Mouse (Mus musculus): ENCODE data around the gene F3.

F3 gene

GRCm38 (mm10) chr3:121707106-121707505, 16.2 kb upstream of the F3 start:
- DNase-seq (ENCODE audit: low spot score) = no peak

GRCm38 (mm10) chr3:121710894-121711531, 12.3 kb upstream of the F3 start:
- no peak for DNase-seq (ENCODE audit: low spot score)

- DNase-seq (ENCODE audit: low spot score) = no peak
Measured at GRCm38 (mm10) chr3:121712222-121712621, 11.1 kb upstream of the F3 start.

GRCm38 (mm10) chr3:121713151-121713701, 10.1 kb upstream of the F3 start:
- DNase-seq (ENCODE audit: low spot score) = no peak

- DNase-seq (ENCODE audit: low spot score) = no peak
Measured at GRCm38 (mm10) chr3:121713816-121714215, 9.5 kb upstream of the F3 start.

- DNase-seq (ENCODE audit: low spot score) = no peak
Measured at GRCm38 (mm10) chr3:121714461-121714860, 8.9 kb upstream of the F3 start.

- no peak for DNase-seq (ENCODE audit: low spot score)
Measured at GRCm38 (mm10) chr3:121715336-121715735, 8.0 kb upstream of the F3 start.

- DNase-seq (ENCODE audit: low spot score) = no peak
Measured at GRCm38 (mm10) chr3:121715741-121716459, 7.4 kb upstream of the F3 start.

- DNase-seq (ENCODE audit: low spot score) = no peak
Measured at GRCm38 (mm10) chr3:121716480-121716879, 6.9 kb upstream of the F3 start.

GRCm38 (mm10) chr3:121718679-121719078, 4.7 kb upstream of the F3 start:
- no peak for DNase-seq (ENCODE audit: low spot score)

- no peak for DNase-seq (ENCODE audit: low spot score)
Measured at GRCm38 (mm10) chr3:121719701-121720100, 3.6 kb upstream of the F3 start.

GRCm38 (mm10) chr3:121720801-121721690, 2.3 kb upstream of the F3 start:
- no peak for DNase-seq (ENCODE audit: low spot score)

- no peak for DNase-seq (ENCODE audit: low spot score)
Measured at GRCm38 (mm10) chr3:121721691-121722070, 1.7 kb upstream of the F3 start.

GRCm38 (mm10) chr3:121723968-121724524, 709 bp downstream of the F3 start:
- DNase-seq (ENCODE audit: low spot score) = no peak

GRCm38 (mm10) chr3:121724553-121724952, 1.2 kb downstream of the F3 start:
- no peak for DNase-seq (ENCODE audit: low spot score)

GRCm38 (mm10) chr3:121725651-121726050, 2.3 kb downstream of the F3 start:
- no peak for DNase-seq (ENCODE audit: low spot score)

- no peak for DNase-seq (ENCODE audit: low spot score)
Measured at GRCm38 (mm10) chr3:121729678-121730077, 6.3 kb downstream of the F3 start.

- no peak for DNase-seq (ENCODE audit: low spot score)
Measured at GRCm38 (mm10) chr3:121735542-121735941, 12.2 kb downstream of the F3 start.

GRCm38 (mm10) chr3:121736025-121736744, 12.8 kb downstream of the F3 start:
- peak; percentile 26 for DNase-seq (ENCODE audit: low spot score)

- no peak for DNase-seq (ENCODE audit: low spot score)
Measured at GRCm38 (mm10) chr3:121737453-121737852, 14.1 kb downstream of the F3 start.

GRCm38 (mm10) chr3:121737901-121738300, 14.6 kb downstream of the F3 start:
- DNase-seq (ENCODE audit: low spot score) = no peak

All from c-Kit-positive CD71-positive TER-119-positive erythroid progenitor cells, embryonic 14.5 days (primary cell).